Mouse (Mus musculus) thymus, postnatal 36 days (tissue): ENCODE results near the gene Prps1.
"Not testable (repeated sequence)": the region's sequence is repeated elsewhere in the genome, so short reads cannot be mapped to it uniquely, and the experiment has no call there.

Source experiments
- DNase-seq, 2 experiments: peaks; one replicate each; pipeline ENCODE4 v3.0.0; 2022; ENCODE audit warnings: mixed read lengths in 2 of 2

The Prps1 gene

GRCm38 (mm10) chrX:140501401-140502301, 45.2 kb downstream of the Prps1 start:
- DNase-seq, result peak; percentile 37 to 39

GRCm38 (mm10) chrX:140503905-140504304, 47.5 kb downstream of the Prps1 start:
- peak; percentile 72 to 79 for DNase-seq

GRCm38 (mm10) chrX:140505497-140506238, 49.3 kb downstream of the Prps1 start:
- DNase-seq, result peak; percentile 86 to 93

GRCm38 (mm10) chrX:140506436-140507180, 50.2 kb downstream of the Prps1 start:
- DNase-seq, result no peak

- no peak for DNase-seq
Observed at GRCm38 (mm10) chrX:140507377-140507776, 51.0 kb downstream of the Prps1 start.

GRCm38 (mm10) chrX:140508791-140509190, 52.4 kb downstream of the Prps1 start:
- DNase-seq, result not testable (repeated sequence)

GRCm38 (mm10) chrX:140509817-140510216, 53.4 kb downstream of the Prps1 start:
- no peak for DNase-seq

- no peak for DNase-seq
Observed at GRCm38 (mm10) chrX:140510696-140511429, 54.5 kb downstream of the Prps1 start.

GRCm38 (mm10) chrX:140511687-140512651, 55.6 kb downstream of the Prps1 start:
- no peak for DNase-seq

- DNase-seq, result no peak
Observed at GRCm38 (mm10) chrX:140513379-140513778, 57.0 kb downstream of the Prps1 start.

GRCm38 (mm10) chrX:140518351-140518750, 61.9 kb downstream of the Prps1 start:
- no peak for DNase-seq

GRCm38 (mm10) chrX:140520146-140521102, 64.0 kb downstream of the Prps1 start:
- peak; percentile 82 to 91 for DNase-seq

GRCm38 (mm10) chrX:140522071-140522765, 65.8 kb downstream of the Prps1 start:
- DNase-seq, result no peak

- DNase-seq, result no peak
Observed at GRCm38 (mm10) chrX:140524231-140524630, 67.8 kb downstream of the Prps1 start.
